Mouse (Mus musculus): Measurements from ENCODE around the gene Fgf2. TPM values are rescaled to one million over a fixed set of nuclear protein-coding genes. Genes with fewer than 3 reads are reported as not detected.

The Fgf2 gene
- polyA plus RNA-seq, 1 experiment from 2014 or later = 0.86 TPM

GRCm38 (mm10) chr3:37396930-37397608 lies 48.9 kb downstream of the Fgf2 start:
- Histone ChIP-seq H3K27me3 (ENCODE audit: control insufficient read depth, insufficient read depth, low read length) (no peaks in the 10 kb centered on the region), H3K4me3 (ENCODE audit: low read depth, low read length) (no peak overlapping the region), H3K9me3 (ENCODE audit: control insufficient read depth, low read length) (no peaks in the 10 kb centered on the region), H3K4me2 (no peak overlapping the region), H3K27ac (ENCODE audit: low read depth, low read length) (no peak overlapping the region), H3K9ac (ENCODE audit: low read length) (no peak overlapping the region), H3K4me1 (ENCODE audit: control insufficient read depth, insufficient read depth, low read length) (no peaks in the 10 kb centered on the region), H3K36me3 (ENCODE audit: control insufficient read depth, insufficient read depth, low read length) (no peaks in the 10 kb centered on the region)
- 94% methylated on average over 5 of the region's 5 CpGs for WGBS
- ATAC-seq (ENCODE audit: low FRiP score) = no peak
- no peak for DNase-seq (ENCODE audit: low spot score, missing footprints)

GRCm38 (mm10) chr3:37397646-37398045 lies 49.5 kb downstream of the Fgf2 start:
- Histone ChIP-seq H3K36me3 (ENCODE audit: control insufficient read depth, insufficient read depth, low read length) (no peaks in the 10 kb centered on the region), H3K4me2 (no peak overlapping the region), H3K27me3 (ENCODE audit: control insufficient read depth, insufficient read depth, low read length) (no peaks in the 10 kb centered on the region), H3K9me3 (ENCODE audit: control insufficient read depth, low read length) (no peaks in the 10 kb centered on the region), H3K4me3 (ENCODE audit: low read depth, low read length) (no peak overlapping the region), H3K27ac (ENCODE audit: low read depth, low read length) (no peak overlapping the region), H3K9ac (ENCODE audit: low read length) (no peak overlapping the region), H3K4me1 (ENCODE audit: control insufficient read depth, insufficient read depth, low read length) (no peaks in the 10 kb centered on the region)
- no peak for DNase-seq (ENCODE audit: low spot score, missing footprints)
- no peak for ATAC-seq (ENCODE audit: low FRiP score)
- 87% methylated on average over 3 of the region's 3 CpGs for WGBS

GRCm38 (mm10) chr3:37398661-37399395 lies 50.7 kb downstream of the Fgf2 start:
- 93% methylated on average over 7 of the region's 7 CpGs for WGBS
- Histone ChIP-seq H3K36me3 (ENCODE audit: control insufficient read depth, insufficient read depth, low read length) (no peaks in the 10 kb centered on the region), H3K4me1 (ENCODE audit: control insufficient read depth, insufficient read depth, low read length) (no peaks in the 10 kb centered on the region), H3K27me3 (ENCODE audit: control insufficient read depth, insufficient read depth, low read length) (no peaks in the 10 kb centered on the region), H3K27ac (ENCODE audit: low read depth, low read length) (no peak overlapping the region), H3K9ac (ENCODE audit: low read length) (no peak overlapping the region), H3K9me3 (ENCODE audit: control insufficient read depth, low read length) (no peaks in the 10 kb centered on the region), H3K4me2 (no peak overlapping the region), H3K4me3 (ENCODE audit: low read depth, low read length) (no peak overlapping the region)
- no peak for DNase-seq (ENCODE audit: low spot score, missing footprints)
- ATAC-seq (ENCODE audit: low FRiP score) = no peak

GRCm38 (mm10) chr3:37401729-37402610 lies 53.8 kb downstream of the Fgf2 start:
- Histone ChIP-seq H3K36me3 (ENCODE audit: control insufficient read depth, insufficient read depth, low read length) (no peaks in the 10 kb centered on the region), H3K27ac (ENCODE audit: low read depth, low read length) (no peak overlapping the region), H3K4me1 (ENCODE audit: control insufficient read depth, insufficient read depth, low read length) (no peaks in the 10 kb centered on the region), H3K4me2 (no peak overlapping the region), H3K9ac (ENCODE audit: low read length) (no peak overlapping the region), H3K4me3 (ENCODE audit: low read depth, low read length) (no peak overlapping the region), H3K9me3 (ENCODE audit: control insufficient read depth, low read length) (no peaks in the 10 kb centered on the region), H3K27me3 (ENCODE audit: control insufficient read depth, insufficient read depth, low read length) (no peaks in the 10 kb centered on the region)
- DNase-seq (ENCODE audit: low spot score, missing footprints) (no peak), ATAC-seq (ENCODE audit: low FRiP score) (no peak)
- WGBS = 84% methylated on average over 11 of the region's 11 CpGs

GRCm38 (mm10) chr3:37407598-37407997 lies 59.5 kb downstream of the Fgf2 start:
- H3K4me2 ChIP-seq = no peak overlapping the region
- H3K27me3 ChIP-seq (ENCODE audit: control insufficient read depth, insufficient read depth, low read length) = no peaks in the 10 kb centered on the region
- H3K4me3 ChIP-seq (ENCODE audit: low read depth, low read length) = no peak overlapping the region
- no peaks in the 10 kb centered on the region for H3K4me1 ChIP-seq (ENCODE audit: control insufficient read depth, insufficient read depth, low read length)
- DNase-seq (ENCODE audit: low spot score, missing footprints) = no peak
- no peak for ATAC-seq (ENCODE audit: low FRiP score)
- H3K27ac ChIP-seq (ENCODE audit: low read depth, low read length) = no peak overlapping the region
- no peaks in the 10 kb centered on the region for H3K36me3 ChIP-seq (ENCODE audit: control insufficient read depth, insufficient read depth, low read length)
- H3K9ac ChIP-seq (ENCODE audit: low read length) = no peak overlapping the region
- H3K9me3 ChIP-seq (ENCODE audit: control insufficient read depth, low read length) = no peaks in the 10 kb centered on the region

GRCm38 (mm10) chr3:37413446-37413845 lies 65.3 kb downstream of the Fgf2 start:
- H3K4me2 ChIP-seq = no peak overlapping the region
- H3K4me3 ChIP-seq (ENCODE audit: low read depth, low read length) = no peak overlapping the region
- no peak overlapping the region for H3K27ac ChIP-seq (ENCODE audit: low read depth, low read length)
- H3K27me3 ChIP-seq (ENCODE audit: control insufficient read depth, insufficient read depth, low read length) = no peaks in the 10 kb centered on the region
- no peak for ATAC-seq (ENCODE audit: low FRiP score)
- H3K36me3 ChIP-seq (ENCODE audit: control insufficient read depth, insufficient read depth, low read length) = no peaks in the 10 kb centered on the region
- peaks cover 1% of the 10 kb centered on the region for H3K4me1 ChIP-seq (ENCODE audit: control insufficient read depth, insufficient read depth, low read length)
- 97% methylated on average over 3 of the region's 3 CpGs for WGBS
- H3K9ac ChIP-seq (ENCODE audit: low read length) = no peak overlapping the region
- no peak for DNase-seq (ENCODE audit: low spot score, missing footprints)
- H3K9me3 ChIP-seq (ENCODE audit: control insufficient read depth, low read length) = no peaks in the 10 kb centered on the region

GRCm38 (mm10) chr3:37414413-37414960 lies 66.3 kb downstream of the Fgf2 start:
- ATAC-seq (ENCODE audit: low FRiP score) (no peak), DNase-seq (ENCODE audit: low spot score, missing footprints) (peak; percentile 95)
- peaks cover 7% of the 10 kb centered on the region for H3K4me1 ChIP-seq (ENCODE audit: control insufficient read depth, insufficient read depth, low read length)
- 56% methylated on average over 14 of the region's 14 CpGs for WGBS
- no peak overlapping the region for H3K4me3 ChIP-seq (ENCODE audit: low read depth, low read length)
- H3K36me3 ChIP-seq (ENCODE audit: control insufficient read depth, insufficient read depth, low read length) = no peaks in the 10 kb centered on the region
- no peak overlapping the region for H3K9ac ChIP-seq (ENCODE audit: low read length)
- H3K9me3 ChIP-seq (ENCODE audit: control insufficient read depth, low read length) = no peaks in the 10 kb centered on the region
- no peaks in the 10 kb centered on the region for H3K27me3 ChIP-seq (ENCODE audit: control insufficient read depth, insufficient read depth, low read length)
- H3K27ac ChIP-seq (ENCODE audit: low read depth, low read length) = no peak overlapping the region
- no peak overlapping the region for H3K4me2 ChIP-seq

GRCm38 (mm10) chr3:37418341-37418740 lies 70.2 kb downstream of the Fgf2 start:
- DNase-seq (ENCODE audit: low spot score, missing footprints) (no peak), ATAC-seq (ENCODE audit: low FRiP score) (no peak)
- 84% methylated on average over 5 of the region's 5 CpGs for WGBS
- H3K36me3 ChIP-seq (ENCODE audit: control insufficient read depth, insufficient read depth, low read length) = no peaks in the 10 kb centered on the region
- no peak overlapping the region for H3K27ac ChIP-seq (ENCODE audit: low read depth, low read length)
- H3K9me3 ChIP-seq (ENCODE audit: control insufficient read depth, low read length) = no peaks in the 10 kb centered on the region
- peak overlapping the region; percentile 82 for H3K4me2 ChIP-seq
- H3K4me1 ChIP-seq (ENCODE audit: control insufficient read depth, insufficient read depth, low read length) = peaks cover 14% of the 10 kb centered on the region
- H3K9ac ChIP-seq (ENCODE audit: low read length) = peak overlapping the region; percentile 71; the same call in 1 of the 2 replicates
- H3K27me3 ChIP-seq (ENCODE audit: control insufficient read depth, insufficient read depth, low read length) = no peaks in the 10 kb centered on the region
- H3K4me3 ChIP-seq (ENCODE audit: low read depth, low read length) = peak overlapping the region; percentile 83; the same call in 1 of the 2 replicates
